Comparison of ENCODE assay signal across 21 mouse cellular contexts in the genomic region with DNA sequence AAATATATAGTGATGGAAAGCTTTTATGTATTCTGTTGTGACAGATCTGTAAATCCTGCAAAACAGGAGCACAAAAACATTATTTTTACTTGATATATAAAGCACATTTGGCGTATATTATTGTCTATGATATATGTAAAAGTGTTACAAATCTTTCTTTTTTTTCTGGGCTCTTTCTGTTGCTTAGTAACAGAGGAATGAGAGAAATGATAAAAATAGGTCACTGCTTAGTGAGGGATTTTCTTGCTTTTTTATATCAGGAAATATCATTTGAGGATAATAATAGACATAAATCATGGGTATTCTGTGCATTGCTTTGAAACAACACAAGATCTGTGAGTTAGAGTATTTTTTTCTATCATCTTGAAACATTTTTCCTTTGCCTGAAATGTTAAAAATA.
DNase-seq lines count a peak whose midpoint lies in the region; ATAC-seq lines count a peak whose summit lies in the region.
"Had no signal": no experiment of that assay in that cellular context is flagged by ENCODE, and none has a peak within 500 bp of the region (broad histone marks: within the 10 kb centered on the region; RNA-seq: fewer than 3 reads in every experiment).

No protein-coding gene starts in this region.

- H3K36me3 ChIP-seq in forebrain, embryonic 14.5 days (ENCODE audit: control insufficient read depth, insufficient read depth, low read length), result no peaks in the 10 kb centered on the region
- H3K36me3 ChIP-seq in forebrain, embryonic 12.5 days (replicated peaks), result no peaks in the 10 kb centered on the region
- H3K36me3 ChIP-seq: embryonic facial prominence, embryonic 10.5 days; G1E; heart, embryonic 13.5 days; hindbrain, embryonic 13.5 days had no signal

- no peaks in the 10 kb centered on the region for H3K4me1 ChIP-seq in forebrain, embryonic 14.5 days (ENCODE audit: control insufficient read depth, insufficient read depth, low read length)
- no peaks in the 10 kb centered on the region for H3K4me1 ChIP-seq in forebrain, embryonic 12.5 days
- H3K4me1 ChIP-seq: embryonic facial prominence, embryonic 10.5 days; heart, embryonic 13.5 days; hindbrain, embryonic 13.5 days had no signal

- peak; percentile 59 for DNase-seq in forebrain, embryonic 14.5 days (ENCODE audit: low spot score)
- DNase-seq in frontal cortex, postnatal 14 days (ENCODE audit: low spot score in 2 of 2), result no peak
- DNase-seq in left cerebral cortex, adult 11 months (ENCODE audit: low spot score), result peak; percentile 3
- DNase-seq in left cerebral cortex, postnatal 25 days (ENCODE audit: low spot score in 2 of 2), result no peak
- DNase-seq in brain, adult 2 months (ENCODE audit: low read depth, low spot score), result peak; percentile 35
- DNase-seq in adrenal gland, adult (ENCODE audit: inconsistent age in 2 of 2, low spot score in 1 of 2), result no peak
- DNase-seq: adrenal gland, postnatal 10 days; B cell, adult 2 months; cerebellum, adult 2 months; cerebellum, postnatal 10 days; gastrocnemius, postnatal 36 days; heart, adult 11 months; heart, postnatal 36 days had no signal

- no peak overlapping the region for H3K4me3 ChIP-seq in forebrain, embryonic 14.5 days (ENCODE audit: low read depth, low read length)
- no peak overlapping the region for H3K4me3 ChIP-seq in forebrain, embryonic 12.5 days (replicated peaks)
- H3K4me3 ChIP-seq: embryonic facial prominence, embryonic 10.5 days; heart, embryonic 13.5 days; hindbrain, embryonic 13.5 days had no signal

- H3K27me3 ChIP-seq in forebrain, embryonic 14.5 days (replicated peaks; ENCODE audit: control insufficient read depth, insufficient read depth, low read length), result no peaks in the 10 kb centered on the region
- H3K27me3 ChIP-seq in forebrain, embryonic 12.5 days, result no peaks in the 10 kb centered on the region
- H3K27me3 ChIP-seq: heart, embryonic 13.5 days; hindbrain, embryonic 13.5 days had no signal

- H3K9ac ChIP-seq in forebrain, embryonic 14.5 days (ENCODE audit: low read length), result no peak overlapping the region
- H3K9ac ChIP-seq in forebrain, embryonic 12.5 days, result no peak overlapping the region
- H3K9ac ChIP-seq: heart, embryonic 13.5 days; hindbrain, embryonic 13.5 days had no signal

- H3K9me3 ChIP-seq in forebrain, embryonic 14.5 days (replicated peaks; ENCODE audit: control insufficient read depth, low read length), result no peaks in the 10 kb centered on the region
- H3K9me3 ChIP-seq in forebrain, embryonic 12.5 days, result no peaks in the 10 kb centered on the region
- H3K9me3 ChIP-seq: embryonic facial prominence, embryonic 10.5 days; G1E; heart, embryonic 13.5 days; hindbrain, embryonic 13.5 days had no signal

- ATAC-seq in forebrain, embryonic 14.5 days, result no peak
- no peak for ATAC-seq in forebrain, embryonic 12.5 days (ENCODE audit: low FRiP score)
- ATAC-seq in frontal cortex, adult (ENCODE audit: low TSS enrichment), result peak; percentile 73
- ATAC-seq: CD4-positive, CD25-positive, alpha-beta regulatory T cell, adult 4 months; intestine, embryonic 16.5 days had no signal

- WGBS in forebrain, embryonic 14.5 days, result 92% methylated on average over 1 of the region's 1 CpGs
- 92% methylated on average over 1 of the region's 1 CpGs for WGBS in forebrain, embryonic 12.5 days

- H3K4me2 ChIP-seq in forebrain, embryonic 14.5 days (ENCODE audit: low read length), result no peak overlapping the region
- no peak overlapping the region for H3K4me2 ChIP-seq in forebrain, embryonic 12.5 days
- H3K4me2 ChIP-seq: heart, embryonic 13.5 days; hindbrain, embryonic 13.5 days had no signal

- intact Hi-C loops in left cerebral cortex, postnatal 25 days (cut with DNase I), result no loop called here

- no peak overlapping the region for H3K27ac ChIP-seq in forebrain, embryonic 14.5 days (ENCODE audit: low read depth, low read length)
- no peak overlapping the region for H3K27ac ChIP-seq in forebrain, embryonic 12.5 days
- H3K27ac ChIP-seq: embryonic facial prominence, embryonic 10.5 days; heart, embryonic 13.5 days; hindbrain, embryonic 13.5 days had no signal

Comparison
In these comparisons a context has a peak if more than half of its experiments do, and no peak if none do; other contexts are left out.
1. DNase-seq: peak in forebrain, embryonic 14.5 days (single experiment), left cerebral cortex, adult 11 months (single experiment) and brain, adult 2 months (single experiment); none in frontal cortex, postnatal 14 days (0 of 2), left cerebral cortex, postnatal 25 days (0 of 2) and adrenal gland, adult (0 of 2).